Mouse (Mus musculus) hindbrain, embryonic 13.5 days (tissue): Measurements from ENCODE around the gene Fmo9. TPM values are rescaled to one million over a fixed set of nuclear protein-coding genes. Genes with fewer than 3 reads are reported as not detected.

Source experiments
- ATAC-seq: fragments of 200-750 bp; cut with Nextera tagmentation; 2 replicates; pipeline ENCODE4 v1.8.0; 2017; ENCODE audit warnings: moderate TSS enrichment; ENCODE audit not compliant: low FRiP score
- H3K27ac ChIP-seq: fragments of 300-500 bp; sonication (generic); 2 replicates; pipeline ENCODE4 v1.5.1; 2015; ENCODE audit warnings: inconsistent platforms, mild to moderate bottlenecking, moderate library complexity
- H3K27me3 ChIP-seq: fragments of 300-500 bp; sonication (generic); 2 replicates; pipeline ENCODE4 v1.6.1; 2015; ENCODE audit warnings: mild to moderate bottlenecking, inconsistent platforms
- H3K36me3 ChIP-seq: fragments of 300-500 bp; sonication (generic); 2 replicates; pipeline ENCODE4 v1.6.1; 2015; ENCODE audit warnings: mild to moderate bottlenecking, inconsistent platforms
- H3K4me1 ChIP-seq: fragments of 300-500 bp; sonication (generic); replicated peaks from 2 replicates; pipeline ENCODE4 v1.6.1; 2015; ENCODE audit warnings: inconsistent platforms
- H3K4me2 ChIP-seq: fragments of 300-500 bp; sonication (generic); 2 replicates; pipeline ENCODE4 v1.6.1; 2015; ENCODE audit warnings: inconsistent platforms, mild to moderate bottlenecking, moderate library complexity
- H3K4me3 ChIP-seq: fragments of 300-500 bp; sonication (generic); 2 replicates; pipeline ENCODE4 v1.5.1; 2015; ENCODE audit warnings: mild to moderate bottlenecking, inconsistent platforms
- H3K9ac ChIP-seq: fragments of 300-500 bp; sonication (generic); 2 replicates; pipeline ENCODE4 v1.6.1; 2015; ENCODE audit warnings: mild to moderate bottlenecking, inconsistent platforms
- H3K9me3 ChIP-seq: fragments of 300-500 bp; sonication (generic); 2 replicates; pipeline ENCODE4 v1.6.1; 2016; ENCODE audit warnings: inconsistent platforms
- WGBS: fragments of 180-500 bp; shearing (Covaris S2); methylation state at CpG from one replicate; pipeline ENCODE4 v1.1.7; 2015; 5-methylcytosine and 5-hydroxymethylcytosine counted together
- microRNA-seq: library from miRNA; unstranded; fragments of <30 nt; microRNA quantifications from one replicate; pipeline ENCODE4, GENCODE M21; 2016
- polyA plus RNA-seq: library from polyadenylated mRNA; unstranded; fragments of >200 nt; fragmentation: Nextera tagmentation; extraction: Ambion mirVana; gene quantifications from 2 replicates; pipeline ENCODE4 v1.2.1, GENCODE M21; 2015

The Fmo9 gene
- not detected in 2 replicates for polyA plus RNA-seq

- no peaks in the 10 kb centered on the region for H3K36me3 ChIP-seq
- no peak within 1 kb of the TSS for H3K9ac ChIP-seq
- no peak within 1 kb of the TSS for H3K4me2 ChIP-seq
- H3K27me3 ChIP-seq: no peaks in the 10 kb centered on the region
- no peaks in the 10 kb centered on the region for H3K9me3 ChIP-seq
- H3K4me1 ChIP-seq: no peaks in the 10 kb centered on the region
- no peak within 1 kb of the TSS for H3K27ac ChIP-seq
- WGBS: 90% methylated on average over 1 of the region's 1 CpGs
- no peak within 1 kb of the TSS for H3K4me3 ChIP-seq
- no peak for ATAC-seq
Measured at GRCm38 (mm10) chr1:166681745-166682144, at the start of gene Fmo9. Gene Fmo9, minus strand, starts transcription at chr1:166681845.

DNA sequence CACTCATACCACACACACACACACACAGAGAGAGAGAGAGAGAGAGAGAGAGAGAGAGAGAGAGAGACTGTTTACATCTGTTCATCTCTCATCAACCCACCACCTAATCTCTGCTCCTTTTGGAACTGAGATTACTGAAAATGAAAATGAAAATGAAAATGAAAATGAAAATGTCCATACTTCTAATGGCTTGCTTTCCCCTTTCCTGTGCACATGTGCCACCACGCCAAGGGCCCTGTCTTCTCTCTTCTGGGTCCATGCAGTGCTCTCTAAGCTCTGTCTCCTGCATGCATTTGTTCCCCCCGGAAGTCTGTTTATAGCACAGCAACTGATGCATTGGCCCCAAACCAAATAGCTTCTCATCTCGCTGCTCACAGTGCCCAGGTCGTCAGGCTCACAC, 49.2 kb upstream of the Fmo9 start:
- Histone ChIP-seq H3K4me2 (no peak overlapping the region), H3K27me3 (no peaks in the 10 kb centered on the region), H3K9me3 (no peaks in the 10 kb centered on the region), H3K36me3 (no peaks in the 10 kb centered on the region), H3K27ac (no peak overlapping the region), H3K9ac (no peak overlapping the region), H3K4me1 (no peaks in the 10 kb centered on the region), H3K4me3 (no peak overlapping the region)
- no peak for ATAC-seq
- WGBS: 85% methylated on average over 4 of the region's 4 CpGs

- Histone ChIP-seq H3K9me3 (no peaks in the 10 kb centered on the region), H3K27me3 (no peaks in the 10 kb centered on the region), H3K9ac (no peak overlapping the region), H3K4me1 (no peaks in the 10 kb centered on the region), H3K4me2 (no peak overlapping the region), H3K4me3 (no peak overlapping the region), H3K36me3 (no peaks in the 10 kb centered on the region), H3K27ac (no peak overlapping the region)
- no peak for ATAC-seq
- WGBS: 86% methylated on average over 2 of the region's 2 CpGs
Measured at GRCm38 (mm10) chr1:166730215-166730614, 48.6 kb upstream of the Fmo9 start.

DNA sequence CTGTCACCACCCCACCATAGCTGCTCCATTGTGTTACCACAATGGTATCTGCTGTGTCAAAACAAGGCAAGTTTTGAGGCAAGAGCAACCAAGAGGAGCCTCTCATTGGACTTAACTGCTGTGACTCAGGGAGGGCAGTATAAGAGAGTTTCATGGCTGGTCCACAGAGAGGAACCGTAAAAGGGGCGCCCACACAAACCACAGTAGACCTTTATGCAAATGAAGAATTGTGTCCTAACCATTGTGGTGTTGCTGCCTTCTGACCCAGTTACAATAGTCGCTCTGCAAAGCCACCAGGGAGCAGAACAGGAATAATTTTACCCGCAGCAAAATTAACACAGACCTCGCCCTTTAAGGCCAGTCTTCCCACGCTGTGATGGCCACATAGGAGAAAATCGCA, 29.2 kb upstream of the Fmo9 start:
- Histone ChIP-seq H3K27ac (no peak overlapping the region), H3K9me3 (no peaks in the 10 kb centered on the region), H3K4me2 (no peak overlapping the region), H3K9ac (no peak overlapping the region), H3K4me3 (no peak overlapping the region), H3K27me3 (no peaks in the 10 kb centered on the region), H3K4me1 (no peaks in the 10 kb centered on the region), H3K36me3 (no peaks in the 10 kb centered on the region)
- no peak for ATAC-seq
- WGBS: 90% methylated on average over 7 of the region's 7 CpGs

GRCm38 (mm10) chr1:166702270-166702912, 20.7 kb upstream of the Fmo9 start:
- 64% methylated on average over 10 of the region's 10 CpGs for WGBS
- Histone ChIP-seq H3K4me2 (no peak overlapping the region), H3K4me3 (no peak overlapping the region), H3K9ac (no peak overlapping the region), H3K36me3 (no peaks in the 10 kb centered on the region), H3K27me3 (no peaks in the 10 kb centered on the region), H3K9me3 (no peaks in the 10 kb centered on the region), H3K4me1 (no peaks in the 10 kb centered on the region), H3K27ac (no peak overlapping the region)
- no peak for ATAC-seq

- ATAC-seq: no peak
- no peak overlapping the region for H3K27ac ChIP-seq
- no peak overlapping the region for H3K4me2 ChIP-seq
- WGBS: 88% methylated on average over 5 of the region's 5 CpGs
- H3K4me3 ChIP-seq: no peak overlapping the region
- H3K4me1 ChIP-seq: no peaks in the 10 kb centered on the region
- no peaks in the 10 kb centered on the region for H3K27me3 ChIP-seq
- no peaks in the 10 kb centered on the region for H3K9me3 ChIP-seq
- H3K9ac ChIP-seq: no peak overlapping the region
- H3K36me3 ChIP-seq: no peaks in the 10 kb centered on the region
Measured at GRCm38 (mm10) chr1:166669264-166669663, 12.4 kb downstream of the Fmo9 start.

GRCm38 (mm10) chr1:166660800-166661199, 20.8 kb downstream of the Fmo9 start:
- ATAC-seq: no peak
- Histone ChIP-seq H3K27ac (no peak overlapping the region), H3K4me2 (no peak overlapping the region), H3K4me1 (no peaks in the 10 kb centered on the region), H3K27me3 (no peaks in the 10 kb centered on the region), H3K4me3 (no peak overlapping the region), H3K36me3 (no peaks in the 10 kb centered on the region), H3K9ac (no peak overlapping the region), H3K9me3 (no peaks in the 10 kb centered on the region)
- WGBS: 96% methylated on average over 8 of the region's 8 CpGs

DNA sequence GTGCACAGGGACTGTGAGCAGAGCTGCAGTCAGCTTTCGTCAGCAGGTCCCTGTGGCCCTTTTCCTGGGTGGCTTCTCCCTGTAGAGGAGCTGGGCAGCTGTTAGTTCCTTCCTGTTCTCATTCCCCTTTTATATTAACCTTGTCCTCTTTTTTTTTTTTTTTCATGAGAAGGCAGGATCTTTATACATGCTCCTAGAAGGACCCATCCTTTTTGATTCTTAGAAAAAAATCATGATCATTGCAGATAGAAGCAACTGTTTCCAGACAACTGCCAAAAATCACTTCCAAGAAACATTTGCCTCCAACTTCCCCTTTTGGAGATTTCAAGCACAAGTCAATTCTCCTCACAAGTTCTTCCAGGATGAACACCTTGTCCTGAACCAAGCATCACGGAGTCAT, 34.1 kb downstream of the Fmo9 start, which contains the start of gene Gm4847:
TSS of gene Gm4847 (minus strand) at position 101 of the 400 bp plus-strand sequence.
- ATAC-seq: no peak

More for the DNA sequence above, 34.1 kb downstream of the Fmo9 start, which contains the start of gene Gm4847:
- 91% methylated on average over 2 of the region's 2 CpGs for WGBS
- no peak within 1 kb of the TSS for H3K9ac ChIP-seq
- no peak within 1 kb of the TSS for H3K4me3 ChIP-seq
- H3K27me3 ChIP-seq: no peaks in the 10 kb centered on the region
- H3K4me2 ChIP-seq: no peak within 1 kb of the TSS
- no peak within 1 kb of the TSS for H3K27ac ChIP-seq
- H3K36me3 ChIP-seq: no peaks in the 10 kb centered on the region
- no peaks in the 10 kb centered on the region for H3K9me3 ChIP-seq
- H3K4me1 ChIP-seq: no peaks in the 10 kb centered on the region

Small RNAs within 50 kb of the gene (microRNA-seq; reads per million reads assigned to microRNA genes)
- gene Gm22992: not detected

Other genes with a start within 250 kb of the Fmo9 start
- not detected in 2 replicates for gene Gm4846, start 184.3 kb downstream of the Fmo9 start, polyA plus RNA-seq
- not detected in 2 replicates for gene Gm4847, start 34.2 kb downstream of the Fmo9 start, polyA plus RNA-seq